Mouse (Mus musculus) right cerebral cortex, postnatal 4 days (tissue): ENCODE measurements at regions not wholly inside any gene's neighbourhood (a gene's known extent, or its start where the extent isn't known, plus 50 kb on each side); places are given as distances from the start of the nearest gene placed in this dataset.
"Not testable (repeated sequence)": the region's sequence is repeated elsewhere in the genome, so short reads cannot be mapped to it uniquely, and the experiment has no call there.

Experiments used
- DNase-seq: peaks from one replicate; pipeline ENCODE4 v3.0.0-alpha.2; 2022

DNA sequence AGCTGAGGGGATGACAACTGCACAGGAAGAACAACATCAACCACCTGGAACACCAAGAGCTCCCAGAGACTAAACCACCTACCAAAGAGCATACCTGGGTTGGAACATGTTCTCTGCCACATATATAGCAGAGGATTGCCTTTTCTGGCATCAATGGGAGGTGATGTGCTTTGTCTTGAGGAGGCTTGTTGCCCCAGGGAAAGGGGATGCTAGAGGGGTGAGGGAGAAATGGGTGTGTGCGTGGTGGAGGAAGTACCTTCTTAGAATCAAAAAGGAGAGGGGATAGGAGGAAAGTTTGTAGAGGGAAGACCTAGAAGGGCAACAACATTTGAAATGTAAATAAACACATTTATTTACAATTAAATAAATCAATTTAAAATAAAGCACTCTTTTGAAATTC, 358.5 kb upstream of the Pfkp start:
- DNase-seq: no peak

DNA sequence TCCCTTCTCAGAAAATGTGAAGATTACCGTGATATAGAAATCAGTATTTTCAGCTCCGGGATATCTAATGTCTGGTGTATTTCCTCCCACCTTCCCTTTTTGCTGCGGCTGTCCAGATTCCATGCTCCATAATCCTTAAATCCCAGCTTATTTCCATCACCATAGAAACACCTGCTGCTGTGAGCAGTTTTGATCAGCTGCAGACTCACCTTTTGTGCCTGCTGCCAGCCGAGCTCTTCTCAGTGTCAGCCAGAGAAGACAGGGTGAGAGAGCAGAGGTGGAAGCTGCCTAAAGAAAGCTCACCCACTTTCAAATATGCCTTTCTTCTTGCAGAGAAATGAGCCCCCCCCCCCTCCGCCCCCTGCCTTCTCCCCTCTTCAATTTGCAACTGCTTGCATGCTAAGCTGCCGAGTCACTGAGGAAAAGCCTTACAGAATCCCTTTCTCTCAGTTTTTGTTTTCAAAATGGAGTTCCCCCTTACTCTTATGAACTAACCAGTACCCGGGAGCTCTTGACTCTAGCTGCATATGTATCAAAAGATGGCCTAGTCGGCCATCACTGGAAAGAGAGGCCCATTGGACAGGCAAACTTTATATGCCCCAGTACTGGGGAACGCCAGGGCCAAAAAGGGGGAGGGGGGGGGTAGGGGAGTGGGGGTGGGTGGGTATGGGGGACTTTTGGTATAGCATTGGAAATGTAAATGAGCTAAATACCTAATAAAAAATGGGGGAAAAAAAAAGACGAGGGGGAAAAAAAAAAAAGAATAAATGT, 350.1 kb upstream of the Pfkp start:
- DNase-seq: not testable (repeated sequence)

DNA sequence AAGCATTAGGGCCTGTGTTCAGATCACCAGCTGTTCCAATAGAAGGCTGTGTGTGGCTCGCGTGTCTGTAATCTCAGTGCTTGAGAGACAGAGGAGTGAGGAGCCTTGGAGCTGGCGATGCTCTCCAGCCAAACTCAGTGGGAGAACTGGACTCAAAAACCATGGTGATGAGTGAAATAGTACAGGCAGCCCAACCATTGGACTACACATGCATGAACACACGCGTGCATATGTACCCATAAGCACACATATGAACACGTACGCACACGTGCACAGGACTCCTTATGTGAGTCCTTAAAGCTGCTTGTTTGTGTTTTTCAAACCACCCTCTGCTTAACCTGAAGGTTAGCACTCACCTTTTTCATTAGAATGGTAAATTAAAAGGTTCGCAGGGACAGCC, 349.5 kb upstream of the Pfkp start:
- no peak for DNase-seq

DNA sequence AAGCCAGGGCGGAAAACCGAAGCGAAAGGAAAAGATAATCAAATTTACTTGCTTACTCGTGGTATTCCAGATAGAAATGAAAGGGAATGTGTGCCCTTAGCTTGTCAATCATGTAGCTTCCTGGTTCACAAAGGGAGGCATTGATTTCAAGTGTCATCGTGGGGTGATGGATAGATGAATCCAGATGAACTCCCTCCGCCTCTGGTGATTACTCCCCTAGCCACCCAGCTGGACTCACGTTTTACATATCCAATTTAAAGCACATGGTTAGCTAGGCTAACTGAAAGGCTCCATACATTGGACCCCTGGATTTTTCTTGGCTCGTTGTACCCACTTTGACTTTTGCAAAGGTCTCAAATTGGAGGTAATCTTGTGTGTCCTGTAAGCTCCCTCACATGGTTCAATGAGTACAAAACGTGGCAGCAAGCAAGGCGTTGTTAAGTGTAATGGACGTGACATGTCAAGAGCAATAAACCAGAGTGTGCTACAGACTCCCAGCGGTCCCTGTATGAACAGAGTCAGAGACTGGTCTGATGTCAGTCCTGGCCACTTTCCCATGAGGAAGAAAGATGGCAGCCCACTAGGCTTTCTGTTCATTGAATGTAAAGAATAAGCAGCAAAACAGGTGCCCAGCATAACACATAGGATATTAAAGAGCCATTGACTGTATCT, 343.9 kb upstream of the Pfkp start:
- DNase-seq: no peak

DNA sequence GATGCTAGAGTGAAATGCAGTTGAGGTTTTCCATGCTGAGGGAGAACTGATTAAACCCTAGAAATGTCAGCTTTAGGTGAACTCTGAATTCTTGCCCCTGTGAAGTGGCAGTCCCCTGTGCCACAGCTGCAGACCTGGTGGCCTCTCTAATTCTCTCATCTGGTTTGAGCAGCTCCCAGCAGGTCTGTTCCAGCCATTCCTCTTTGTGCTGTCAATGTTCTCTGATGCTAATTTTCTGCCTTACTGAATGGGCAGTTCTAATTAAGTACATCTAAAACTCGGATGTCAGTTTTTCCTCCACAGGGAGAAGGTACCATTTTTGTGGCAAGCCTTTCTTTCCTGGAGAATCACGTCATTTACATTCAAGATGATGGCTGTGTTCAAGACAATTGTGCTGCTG, 343.1 kb upstream of the Pfkp start:
- DNase-seq: no peak

DNA sequence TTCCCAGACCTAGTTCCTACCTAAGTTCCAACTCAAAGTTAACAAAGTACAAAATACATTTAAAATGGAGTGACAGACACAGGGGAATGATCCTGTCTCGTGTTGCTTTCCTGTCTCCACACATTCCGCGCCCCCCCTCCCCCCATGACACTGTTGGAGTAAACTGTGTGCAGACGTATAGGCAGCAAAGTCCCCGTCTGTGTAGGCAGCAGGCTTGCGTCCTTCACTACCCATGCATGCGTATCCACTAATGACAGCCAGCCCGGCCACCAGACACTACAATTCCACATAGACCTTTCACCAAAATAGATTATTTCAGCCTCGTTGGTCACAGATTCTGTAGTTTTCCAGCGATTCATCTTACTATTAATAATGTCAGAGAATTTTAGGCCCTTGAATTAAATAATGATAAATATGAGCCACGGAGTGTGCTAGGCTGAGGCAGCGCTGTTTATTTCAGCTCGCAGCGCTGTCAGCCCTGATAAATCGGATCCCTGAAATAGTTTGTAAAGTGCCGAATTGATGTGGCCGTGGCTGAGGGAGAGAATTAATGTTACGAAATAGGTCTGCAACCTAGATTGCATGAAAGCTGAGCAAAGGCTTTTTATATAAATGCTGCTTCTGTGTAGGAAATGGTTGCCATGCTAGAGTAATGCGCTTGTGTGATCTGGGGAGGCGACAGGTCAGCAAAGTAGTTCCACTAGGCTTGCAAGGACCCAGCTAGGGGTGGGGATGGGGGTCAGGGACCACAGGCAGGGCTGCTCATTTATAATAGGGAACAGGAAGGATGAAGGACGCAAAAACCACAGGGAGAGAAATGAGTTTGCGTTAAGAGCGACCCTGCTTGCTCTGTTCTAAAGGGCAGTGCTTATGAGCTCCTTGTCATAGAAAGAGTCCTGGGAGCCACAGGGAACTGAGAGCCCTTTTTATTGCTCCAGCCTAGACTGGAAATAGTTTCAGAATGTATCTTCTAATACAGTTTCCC, 336.7 kb upstream of the Pfkp start:
- no peak for DNase-seq

DNA sequence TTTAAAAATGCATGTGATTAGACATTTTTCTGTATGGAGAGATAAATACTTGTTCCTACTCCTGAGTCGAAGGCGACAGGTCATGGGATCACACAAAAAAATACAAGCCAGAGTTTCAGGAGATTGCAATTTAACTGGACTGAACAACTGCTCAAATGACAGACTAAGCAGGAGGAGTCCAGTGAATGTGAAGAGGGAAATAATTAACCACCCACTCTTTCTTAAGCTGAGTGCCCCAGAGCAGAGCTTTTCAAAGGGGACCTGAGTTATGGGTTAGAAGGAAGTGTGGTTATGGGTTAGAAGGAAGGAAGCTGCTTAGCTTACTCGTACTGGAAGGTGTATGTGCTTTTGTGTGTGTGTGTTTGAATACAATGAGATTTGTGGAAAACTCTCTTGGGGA, 307.1 kb upstream of the Pfkp start:
- no peak for DNase-seq

DNA sequence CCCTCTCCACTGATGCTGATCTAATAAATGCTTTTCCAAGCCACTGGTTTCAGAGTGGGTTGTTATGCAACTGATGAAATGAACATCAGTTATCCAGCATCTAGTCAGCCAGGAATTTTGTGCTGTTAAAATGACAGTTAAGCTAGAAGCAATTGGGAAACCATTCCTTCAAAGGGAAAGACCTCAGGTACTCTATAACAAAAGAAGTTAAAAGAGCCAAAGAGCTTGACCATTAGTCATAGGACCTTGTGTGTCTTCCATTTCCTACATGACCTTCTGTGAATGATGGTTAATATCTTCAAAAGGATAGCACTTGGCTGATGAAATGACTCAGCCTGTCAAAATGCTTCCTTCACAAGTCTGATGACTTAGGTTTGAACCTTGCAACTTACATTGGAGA, 275.6 kb upstream of the Pfkp start:
- DNase-seq: no peak

DNA sequence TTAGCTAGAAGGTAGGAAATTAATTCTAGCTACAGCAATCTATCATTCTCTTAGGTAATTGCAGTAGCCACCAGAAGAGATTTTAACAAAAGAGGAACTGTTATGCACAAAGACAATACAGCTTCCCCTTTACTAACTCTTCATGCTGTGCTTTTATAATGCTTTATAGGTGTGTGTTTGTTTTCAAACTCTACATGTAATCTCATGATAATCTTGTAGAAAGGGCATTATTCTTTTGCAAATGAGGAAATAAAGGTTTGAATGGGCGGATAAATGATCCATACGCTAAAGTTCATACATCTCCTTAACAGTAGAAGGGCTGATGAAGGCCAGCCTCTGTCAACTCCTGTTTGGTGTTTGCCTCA, 273.8 kb upstream of the Pfkp start:
- DNase-seq: no peak

DNA sequence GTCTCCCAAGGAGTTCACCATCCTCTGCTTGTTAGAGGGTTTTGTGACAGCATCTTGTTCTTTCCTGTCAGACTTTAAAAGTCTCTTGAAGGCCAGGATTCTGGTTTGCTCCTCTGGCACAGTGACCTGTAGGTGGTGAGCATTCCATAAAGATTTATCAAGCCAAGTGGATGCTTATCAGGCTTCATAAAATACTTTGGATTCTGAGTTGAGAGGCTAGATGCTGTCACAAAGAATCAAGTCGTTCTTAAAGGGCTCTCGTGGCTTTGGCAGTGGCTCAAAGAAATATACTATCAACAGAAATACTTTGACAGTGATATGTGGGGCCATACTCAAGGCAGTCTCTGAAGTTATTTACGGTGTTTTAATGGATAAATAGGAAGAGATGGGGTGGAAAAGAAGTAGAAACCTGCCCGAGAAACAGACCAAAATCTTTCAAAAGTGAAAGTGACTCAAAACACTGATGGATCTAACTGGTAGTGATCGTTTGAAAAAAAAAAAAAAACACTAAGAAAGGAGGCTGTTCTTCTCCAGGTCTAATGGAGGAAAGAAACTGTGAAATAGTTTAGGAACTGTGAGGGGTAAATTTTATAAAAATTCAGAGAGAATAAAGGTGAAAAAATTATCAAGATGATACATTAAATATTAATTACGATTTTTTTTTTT, 273.2 kb upstream of the Pfkp start:
- no peak for DNase-seq

DNA sequence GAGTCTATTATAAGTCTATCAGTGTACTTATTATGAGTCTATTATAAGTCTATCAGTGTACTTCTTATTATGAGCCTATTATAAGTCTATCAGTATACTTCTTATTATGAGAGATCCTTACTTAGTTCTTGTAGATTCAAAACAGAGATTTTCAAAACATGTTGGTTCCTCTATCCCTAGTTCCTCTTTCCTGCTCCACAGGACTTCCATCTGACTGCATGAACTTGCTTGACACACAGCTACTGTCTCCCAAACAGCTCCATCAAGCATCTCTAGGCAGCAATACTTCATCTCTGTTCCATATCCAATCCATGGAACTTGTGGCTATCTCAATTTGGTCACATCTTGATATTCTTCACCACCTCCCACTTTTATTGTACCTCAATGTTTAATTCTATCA, 257.4 kb upstream of the Pfkp start:
- DNase-seq: no peak

DNA sequence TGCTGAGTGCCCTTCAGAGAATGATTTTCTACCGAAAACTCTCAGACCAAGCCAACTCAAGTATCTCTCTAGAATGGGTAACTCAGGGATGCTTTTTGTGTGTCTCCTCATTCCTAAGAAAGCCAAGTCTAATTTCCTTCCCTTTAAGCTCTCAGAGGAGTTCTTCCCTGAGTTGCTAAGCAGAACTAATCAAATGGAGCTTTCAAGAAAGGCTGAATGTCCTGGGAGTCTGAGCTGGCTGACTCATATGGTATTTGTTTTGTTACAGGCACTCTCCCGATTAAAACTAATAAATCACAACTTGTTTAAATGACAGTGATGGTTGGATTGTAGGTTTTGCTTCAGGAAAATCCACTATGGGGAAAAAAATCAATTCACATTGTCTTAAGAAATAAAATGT, 253.1 kb upstream of the Pfkp start:
- DNase-seq: no peak

DNA sequence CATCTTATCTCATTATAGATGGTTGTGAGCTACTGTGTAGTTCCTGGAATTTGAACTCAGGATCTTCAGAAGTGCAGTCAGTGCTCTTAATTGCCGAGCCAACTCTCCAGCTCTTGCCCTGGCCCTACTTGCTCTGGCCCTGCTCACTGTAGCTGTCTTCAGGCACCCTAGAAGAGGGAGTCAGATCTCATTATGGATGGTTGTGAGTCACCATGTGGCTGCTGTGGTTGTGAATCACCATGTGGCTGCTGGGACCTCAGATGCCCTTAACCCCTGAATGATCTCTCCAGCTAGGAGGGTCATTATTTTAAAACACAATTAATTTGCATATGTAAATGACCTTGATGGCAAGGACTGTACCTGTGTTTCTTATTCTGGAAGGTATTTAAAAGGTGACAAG, 249.1 kb upstream of the Pfkp start:
- no peak for DNase-seq

DNA sequence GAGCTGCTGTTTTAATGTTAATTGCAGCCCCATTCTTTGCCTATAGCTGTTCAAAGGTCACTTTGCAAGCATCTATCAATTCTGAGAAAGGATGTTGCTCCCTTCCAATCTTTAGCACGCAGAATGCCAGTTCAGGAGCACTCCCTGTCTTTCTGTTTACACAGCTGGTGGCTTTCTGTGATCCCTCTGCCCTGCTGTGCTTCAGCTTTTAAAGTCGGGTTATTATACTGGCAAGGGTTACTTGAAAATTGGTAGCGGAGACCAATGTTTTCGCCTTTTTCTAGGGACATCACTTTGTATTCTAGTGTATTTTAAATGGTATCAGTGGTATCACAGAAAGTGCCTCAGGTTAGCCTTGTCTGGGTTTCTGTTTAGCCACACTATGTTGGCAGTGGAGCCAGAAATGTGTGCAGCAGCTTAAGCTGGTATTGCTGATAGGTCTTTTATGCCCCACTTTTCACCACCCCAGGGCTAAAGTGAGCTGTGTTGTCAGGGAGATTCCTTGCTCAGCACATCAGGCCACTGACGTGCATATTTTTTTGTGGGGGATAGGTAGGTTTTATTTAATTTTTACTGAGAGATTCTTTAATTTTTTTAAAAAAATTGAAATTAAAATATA, 243.0 kb upstream of the Pfkp start:
- DNase-seq: no peak

DNA sequence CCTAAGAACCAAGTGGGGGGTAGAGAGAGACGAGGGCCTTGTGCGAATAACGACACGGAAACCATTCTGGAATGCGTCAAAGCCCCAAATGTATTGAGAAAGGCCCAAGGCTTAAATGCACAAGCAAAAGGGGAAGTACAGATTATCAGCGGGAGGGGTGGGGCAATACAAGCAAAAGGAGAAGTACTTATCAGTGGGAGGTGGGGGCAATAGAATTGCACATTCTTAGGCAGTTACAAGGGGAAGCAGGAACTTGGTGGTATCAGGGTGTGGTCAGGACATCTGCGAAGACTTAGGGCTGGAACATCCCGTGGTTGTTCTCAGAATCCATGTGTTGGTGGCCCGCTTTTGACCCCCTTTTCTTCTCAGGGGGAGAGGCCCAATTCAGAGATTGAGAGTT, 240.9 kb upstream of the Pfkp start:
- DNase-seq: not testable (repeated sequence)

DNA sequence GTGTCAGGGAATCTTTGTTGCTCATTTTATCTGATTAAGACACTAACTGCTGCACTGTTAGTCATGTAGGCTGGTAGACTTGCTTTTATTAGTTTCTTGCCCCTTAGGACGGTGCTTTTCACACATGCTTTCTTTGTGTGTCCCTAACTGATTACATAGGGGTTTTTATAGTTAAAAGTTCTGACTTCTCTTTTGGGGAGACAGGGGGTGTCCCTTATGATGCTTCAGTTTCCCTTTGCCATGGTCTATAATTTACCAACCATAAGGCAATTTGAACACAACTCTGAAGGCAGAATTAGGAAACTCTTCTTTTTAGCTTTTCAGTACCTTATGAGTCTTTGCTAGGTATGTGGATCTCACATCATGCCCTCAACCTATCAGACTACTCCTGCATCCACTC, 239.8 kb upstream of the Pfkp start:
- no peak for DNase-seq

DNA sequence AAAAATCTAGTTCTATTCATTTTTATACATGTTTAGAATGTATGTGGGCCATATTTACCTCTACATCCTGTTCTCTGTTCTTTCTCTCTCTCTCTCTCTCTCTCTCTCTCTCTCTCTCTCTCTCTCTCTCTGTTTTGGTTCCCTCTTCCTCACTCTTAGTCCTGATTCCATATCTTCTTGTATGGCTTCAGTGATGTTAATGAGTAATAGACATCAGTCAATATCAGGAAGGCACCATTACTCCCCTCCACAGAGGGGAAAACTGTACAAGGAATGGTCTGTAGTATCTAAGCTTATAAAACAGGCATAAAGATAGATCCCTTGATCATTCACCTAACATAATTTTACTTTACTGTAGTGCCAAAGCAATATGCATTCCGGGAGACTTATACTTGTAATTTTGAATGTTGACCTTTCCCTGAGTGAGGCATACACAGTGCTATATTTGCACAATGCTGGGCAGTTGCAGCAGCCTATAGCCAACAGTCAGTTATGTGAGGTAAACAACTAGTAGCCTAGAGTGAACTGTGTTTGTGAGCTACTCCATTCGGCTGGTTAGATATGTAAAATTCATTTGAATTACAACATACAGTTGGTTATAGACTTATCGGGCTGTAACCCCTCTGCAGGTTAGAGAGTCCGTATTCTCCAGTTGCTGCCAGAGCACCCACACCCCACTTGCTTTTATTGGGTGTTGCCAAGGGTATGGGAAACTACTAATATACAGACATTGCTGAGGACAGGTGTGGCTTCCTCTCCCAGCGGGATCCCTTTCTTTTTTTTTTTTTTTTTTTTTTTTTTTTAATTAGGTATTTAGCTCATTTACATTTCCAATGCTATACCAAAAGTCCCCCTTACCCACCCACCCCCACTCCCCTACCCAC, 228.7 kb upstream of the Pfkp start:
- DNase-seq: no peak

DNA sequence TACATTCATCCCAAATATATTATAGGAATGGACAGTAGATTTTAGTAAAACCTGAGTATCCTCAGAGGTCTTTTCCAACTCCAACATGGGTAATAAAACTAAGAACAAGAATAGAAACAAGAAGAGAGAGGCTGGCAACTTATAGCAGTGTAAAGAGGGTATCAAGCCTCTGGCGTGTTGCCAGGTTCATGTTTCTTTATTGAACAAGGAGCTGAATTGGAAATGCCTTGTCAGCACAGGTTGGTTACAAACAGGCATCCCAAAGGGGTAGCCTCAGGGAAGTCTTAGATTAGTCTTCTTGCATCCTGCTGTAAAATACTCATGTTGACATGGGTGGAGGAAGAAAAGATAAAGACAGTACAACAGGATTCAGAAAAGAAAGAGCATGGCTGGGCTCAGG, 213.6 kb upstream of the Pfkp start:
- peak; percentile 4 for DNase-seq

DNA sequence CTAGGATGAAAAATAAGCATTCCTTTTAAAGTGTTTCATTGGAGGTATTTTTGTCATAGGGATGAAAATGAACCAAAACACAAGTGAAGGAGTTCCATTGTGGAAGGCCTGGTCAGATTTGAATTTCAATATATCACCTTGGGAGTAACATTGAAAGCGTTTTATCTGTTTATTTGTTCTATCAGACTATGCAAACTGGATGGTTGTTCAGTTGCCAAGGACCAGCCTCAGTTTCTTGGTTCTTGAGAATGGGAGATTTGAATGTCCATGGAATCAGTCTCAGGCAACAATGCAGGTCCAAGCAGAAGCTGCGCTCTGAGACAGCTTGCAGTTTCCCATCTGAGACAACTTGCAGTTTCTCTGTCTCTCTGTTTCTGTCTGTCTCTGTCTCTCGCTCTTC, 211.0 kb upstream of the Pfkp start:
- DNase-seq: no peak

DNA sequence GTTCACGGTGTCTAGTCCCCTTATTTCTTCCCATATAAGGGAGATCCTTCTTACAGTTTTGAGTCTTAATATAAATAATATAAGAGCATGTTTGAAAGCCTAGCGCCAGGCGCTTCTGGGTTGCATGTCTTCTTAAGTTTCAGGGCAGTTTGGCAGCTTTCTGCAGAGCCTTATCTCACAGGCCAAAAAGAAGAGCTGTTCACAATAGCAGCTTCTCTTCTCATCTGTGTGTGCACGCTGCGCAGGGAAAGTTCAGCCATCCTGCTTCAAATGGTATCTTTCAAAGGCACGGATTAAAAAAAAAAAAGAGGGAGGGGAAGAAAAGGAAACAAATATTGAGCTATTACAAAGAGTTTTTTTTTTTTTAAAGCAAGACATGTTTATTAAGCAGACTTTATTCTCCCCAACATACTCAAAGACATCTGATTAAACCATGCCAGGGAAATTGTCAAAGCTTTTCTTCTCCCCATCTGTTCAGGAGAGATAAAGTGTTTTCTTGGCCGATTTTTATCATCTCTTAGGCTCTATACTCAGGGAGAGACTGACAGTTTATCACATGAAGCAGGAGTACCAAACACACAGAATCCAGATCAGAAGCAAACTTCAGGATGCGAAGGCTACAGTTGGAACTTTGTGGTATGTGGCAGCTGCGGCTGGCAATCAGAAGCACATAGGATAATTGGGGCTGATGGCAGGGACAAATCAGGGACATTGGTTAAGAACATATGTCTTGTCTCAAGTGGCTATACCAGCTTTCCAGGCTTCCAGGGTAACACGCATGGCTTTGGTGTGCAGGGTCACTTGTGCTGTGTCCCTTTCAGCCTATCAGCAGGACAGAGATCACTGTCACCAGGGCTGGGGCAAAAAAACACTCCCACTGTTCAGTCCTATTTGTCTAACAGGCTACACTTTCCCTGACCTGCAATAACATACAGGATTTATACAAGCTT, 206.9 kb upstream of the Pfkp start:
- DNase-seq: no peak
